Mouse (Mus musculus): ENCODE data around the gene Pigm. TPM values are rescaled to one million over a fixed set of nuclear protein-coding genes. Genes with fewer than 3 reads are reported as not detected.

The Pigm gene
- polyA plus RNA-seq (2012; fragmentation: generic; extraction: Trizol): 2.7 TPM

DNA sequence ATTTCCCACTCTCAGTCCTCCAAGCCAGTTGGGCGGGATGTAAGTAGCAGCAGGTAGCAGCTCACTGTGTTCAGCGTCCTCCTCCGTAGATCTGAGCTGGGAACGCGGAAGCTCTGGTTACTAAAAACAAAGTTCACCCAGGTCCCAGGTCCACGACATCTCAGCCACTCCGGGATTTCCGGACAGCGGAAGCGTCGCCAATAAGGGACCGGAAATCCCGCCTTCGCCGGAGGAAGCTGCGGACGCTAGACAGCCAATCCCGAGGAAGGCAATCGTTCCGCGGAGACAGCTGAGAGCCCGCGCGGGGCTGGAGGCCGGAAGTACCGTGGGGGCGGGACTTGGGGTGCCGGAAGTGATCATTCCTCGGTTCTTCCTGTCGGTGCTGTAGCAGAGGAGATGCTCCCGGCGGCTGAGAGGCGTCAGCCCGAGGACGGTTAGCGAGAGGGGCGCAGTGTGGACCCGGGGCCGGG, at the start of gene Pigm:
Gene Pigm, plus strand, starts transcription at position 349 of the 470 bp plus-strand sequence.
- peak within 1 kb of the TSS; percentile 82 for H3K4me3 ChIP-seq
- TF ChIP-seq MYOG (IDR thresholded peaks at IDR 0.05; ENCODE audit: control insufficient read depth in 1 of 3, insufficient read depth in 1 of 3, insufficient read length in 2 of 3, low read depth in 2 of 3) (peak; percentile 21 to 83 (median 22)), MAX (IDR thresholded peaks at IDR 0.05; ENCODE audit: low read depth) (no peak), POLR2AphosphoS2 (IDR thresholded peaks at IDR 0.05; ENCODE audit: insufficient read length, low read depth) (peak; percentile 24), MYOD1 (IDR thresholded peaks at IDR 0.05; ENCODE audit: control insufficient read depth in 1 of 3, insufficient read length in 2 of 3, low read depth in 2 of 3) (peak in 2 of 3 experiments; percentile 30 to 54), SRF (IDR thresholded peaks at IDR 0.05; ENCODE audit: control insufficient read depth, insufficient read length, low read depth) (peak; percentile 27), REST (IDR thresholded peaks at IDR 0.05; ENCODE audit: insufficient read depth, insufficient read length) (no peak), E2F4 (IDR thresholded peaks at IDR 0.05; ENCODE audit: insufficient read depth) (peak; percentile 69), POLR2A (IDR thresholded peaks at IDR 0.05; ENCODE audit: insufficient read length, low read depth) (peak; percentile 54)
- H3K36me3 ChIP-seq (ENCODE audit: control insufficient read depth, insufficient read depth): peaks cover 6% of the 10 kb centered on the region
- H3K4me2 ChIP-seq (ENCODE audit: low read depth): peak within 1 kb of the TSS; percentile 95
- peaks cover 45% of the 10 kb centered on the region for H3K79me2 ChIP-seq (ENCODE audit: control insufficient read depth, insufficient read depth)
- no peaks in the 10 kb centered on the region for H3K27me3 ChIP-seq (ENCODE audit: control insufficient read depth, insufficient read depth, insufficient read length)
- H3ac ChIP-seq (ENCODE audit: control insufficient read depth, insufficient read length): peak within 1 kb of the TSS; percentile 84

DNA sequence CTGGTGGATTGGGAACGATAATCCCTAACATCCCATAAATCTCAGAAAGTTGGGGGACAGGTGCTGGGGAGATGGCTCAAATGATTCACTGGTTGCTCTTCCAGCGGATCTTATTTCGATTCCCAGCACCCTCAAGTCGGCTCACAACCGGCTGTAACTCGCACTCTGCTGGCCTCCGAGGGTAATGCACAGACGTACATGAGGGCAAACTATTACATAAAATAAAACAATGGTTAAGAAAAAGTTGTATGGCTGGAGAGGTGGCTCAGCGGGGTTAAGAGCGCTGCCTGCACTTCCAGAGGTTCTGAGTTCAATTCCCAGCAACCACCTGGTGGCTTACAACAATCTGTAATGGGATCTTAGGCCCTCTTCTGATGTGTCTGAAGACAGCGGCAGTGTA, 49.7 kb upstream of the Pigm start:
- H3ac ChIP-seq (ENCODE audit: control insufficient read depth, insufficient read length): no peak overlapping the region
- no peak overlapping the region for H3K4me2 ChIP-seq (ENCODE audit: low read depth)
- peaks cover 12% of the 10 kb centered on the region for H3K27me3 ChIP-seq (ENCODE audit: control insufficient read depth, insufficient read depth, insufficient read length)
- H3K79me2 ChIP-seq (ENCODE audit: control insufficient read depth, insufficient read depth): no peaks in the 10 kb centered on the region
- H3K4me3 ChIP-seq: no peak overlapping the region
- no peaks in the 10 kb centered on the region for H3K36me3 ChIP-seq (ENCODE audit: control insufficient read depth, insufficient read depth)
- TF ChIP-seq CEBPB (IDR thresholded peaks at IDR 0.05; ENCODE audit: insufficient read depth, poor library complexity, severe bottlenecking) (no peak), REST (IDR thresholded peaks at IDR 0.05; ENCODE audit: insufficient read depth, insufficient read length) (no peak), MYOG (IDR thresholded peaks at IDR 0.05; ENCODE audit: control insufficient read depth in 1 of 3, insufficient read depth in 1 of 3, insufficient read length in 2 of 3, low read depth in 2 of 3) (no peak), SRF (IDR thresholded peaks at IDR 0.05; ENCODE audit: control insufficient read depth, insufficient read length, low read depth) (no peak), POLR2A (IDR thresholded peaks at IDR 0.05; ENCODE audit: insufficient read length, low read depth) (no peak), TCF3 (IDR thresholded peaks at IDR 0.05; ENCODE audit: insufficient read length, low read depth) (no peak), USF1 (IDR thresholded peaks at IDR 0.05; ENCODE audit: low read depth) (no peak), E2F4 (IDR thresholded peaks at IDR 0.05; ENCODE audit: insufficient read depth) (no peak), TCF12 (IDR thresholded peaks at IDR 0.05; ENCODE audit: insufficient read depth, poor library complexity, severe bottlenecking) (no peak)

DNA sequence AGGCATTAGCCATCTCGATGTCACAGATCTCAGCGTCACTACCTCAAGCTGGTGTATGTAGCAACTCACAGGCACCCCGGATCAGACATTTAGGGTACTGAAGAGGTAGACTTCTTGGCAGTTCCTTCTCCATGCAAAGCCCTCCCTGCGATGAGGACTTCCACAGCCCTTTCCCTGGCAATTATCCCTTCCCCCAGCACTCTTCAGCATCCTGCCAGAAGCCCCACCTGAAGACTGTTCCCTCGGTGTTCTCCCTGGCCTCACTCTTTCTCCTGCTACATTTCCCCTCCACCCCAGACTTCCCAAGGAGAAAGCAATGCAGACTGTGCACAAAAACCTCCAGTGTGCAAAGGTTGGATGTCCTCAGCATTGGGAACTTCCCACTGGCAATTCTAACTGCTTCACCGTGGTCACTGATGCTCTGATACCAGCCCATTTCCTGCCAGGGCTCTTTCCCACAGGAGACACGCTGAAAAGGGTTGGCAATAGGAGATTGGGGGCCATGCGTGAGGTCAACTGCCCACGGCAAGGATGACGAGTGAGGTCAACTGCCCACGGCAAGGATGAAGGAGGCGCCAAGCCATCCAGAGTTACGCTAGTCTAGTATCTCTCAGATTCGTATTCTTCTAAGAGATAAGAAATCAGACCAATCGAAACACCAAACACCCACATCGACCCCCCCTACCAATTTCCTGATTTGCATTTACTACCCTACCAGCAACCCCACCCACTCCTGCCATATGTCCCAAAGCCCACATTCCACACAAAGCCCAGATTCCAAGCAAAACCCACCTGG, 48.9 kb upstream of the Pigm start:
- no peaks in the 10 kb centered on the region for H3K36me3 ChIP-seq (ENCODE audit: control insufficient read depth, insufficient read depth)
- H3K4me2 ChIP-seq (ENCODE audit: low read depth): no peak overlapping the region
- H3K79me2 ChIP-seq (ENCODE audit: control insufficient read depth, insufficient read depth): no peaks in the 10 kb centered on the region
- TF ChIP-seq POLR2AphosphoS2 (IDR thresholded peaks at IDR 0.05; ENCODE audit: insufficient read length, low read depth) (no peak), MYOD1 (IDR thresholded peaks at IDR 0.05; ENCODE audit: control insufficient read depth in 1 of 3, insufficient read length in 2 of 3, low read depth in 2 of 3) (no peak), TCF12 (IDR thresholded peaks at IDR 0.05; ENCODE audit: insufficient read depth, poor library complexity, severe bottlenecking) (no peak), E2F4 (IDR thresholded peaks at IDR 0.05; ENCODE audit: insufficient read depth) (no peak), POLR2A (IDR thresholded peaks at IDR 0.05; ENCODE audit: insufficient read length, low read depth) (no peak), MAX (IDR thresholded peaks at IDR 0.05; ENCODE audit: low read depth) (no peak), SRF (IDR thresholded peaks at IDR 0.05; ENCODE audit: control insufficient read depth, insufficient read length, low read depth) (no peak), TCF3 (IDR thresholded peaks at IDR 0.05; ENCODE audit: insufficient read length, low read depth) (no peak), USF1 (IDR thresholded peaks at IDR 0.05; ENCODE audit: low read depth) (no peak), REST (IDR thresholded peaks at IDR 0.05; ENCODE audit: insufficient read depth, insufficient read length) (no peak), MYOG (IDR thresholded peaks at IDR 0.05; ENCODE audit: control insufficient read depth in 1 of 3, insufficient read depth in 1 of 3, insufficient read length in 2 of 3, low read depth in 2 of 3) (no peak)
- H3K4me3 ChIP-seq: no peak overlapping the region
- H3K27me3 ChIP-seq (ENCODE audit: control insufficient read depth, insufficient read depth, insufficient read length): peaks cover 12% of the 10 kb centered on the region
- H3ac ChIP-seq (ENCODE audit: control insufficient read depth, insufficient read length): no peak overlapping the region

DNA sequence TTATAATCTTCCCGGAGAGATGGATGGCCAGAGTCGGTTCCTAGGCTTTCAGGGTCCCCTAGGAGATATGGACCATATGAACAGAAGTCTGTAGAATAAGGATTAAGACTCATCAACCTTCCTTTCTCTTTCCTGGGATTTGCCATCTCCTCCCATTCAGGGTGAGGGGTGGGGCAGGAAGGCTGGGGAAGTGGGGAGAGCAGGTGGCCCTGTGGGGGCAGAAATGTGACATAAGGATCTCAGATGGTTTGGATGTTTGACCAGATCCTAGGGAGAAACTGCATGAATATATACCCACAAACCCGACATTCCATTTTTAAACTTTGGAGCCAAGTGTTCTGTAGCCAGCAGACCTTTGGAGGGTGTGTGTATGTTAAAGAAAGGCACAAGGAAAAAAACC, 48.3 kb upstream of the Pigm start:
- no peaks in the 10 kb centered on the region for H3K79me2 ChIP-seq (ENCODE audit: control insufficient read depth, insufficient read depth)
- TF ChIP-seq MYOG (IDR thresholded peaks at IDR 0.05; ENCODE audit: control insufficient read depth in 1 of 3, insufficient read depth in 1 of 3, insufficient read length in 2 of 3, low read depth in 2 of 3): no peak
- no peak for TF ChIP-seq POLR2AphosphoS2 (IDR thresholded peaks at IDR 0.05; ENCODE audit: insufficient read length, low read depth)
- no peak for TF ChIP-seq USF1 (IDR thresholded peaks at IDR 0.05; ENCODE audit: low read depth)
- no peak overlapping the region for H3K4me3 ChIP-seq
- H3K36me3 ChIP-seq (ENCODE audit: control insufficient read depth, insufficient read depth): no peaks in the 10 kb centered on the region
- H3ac ChIP-seq (ENCODE audit: control insufficient read depth, insufficient read length): no peak overlapping the region
- no peak overlapping the region for H3K4me2 ChIP-seq (ENCODE audit: low read depth)
- H3K27me3 ChIP-seq (ENCODE audit: control insufficient read depth, insufficient read depth, insufficient read length): peaks cover 12% of the 10 kb centered on the region

DNA sequence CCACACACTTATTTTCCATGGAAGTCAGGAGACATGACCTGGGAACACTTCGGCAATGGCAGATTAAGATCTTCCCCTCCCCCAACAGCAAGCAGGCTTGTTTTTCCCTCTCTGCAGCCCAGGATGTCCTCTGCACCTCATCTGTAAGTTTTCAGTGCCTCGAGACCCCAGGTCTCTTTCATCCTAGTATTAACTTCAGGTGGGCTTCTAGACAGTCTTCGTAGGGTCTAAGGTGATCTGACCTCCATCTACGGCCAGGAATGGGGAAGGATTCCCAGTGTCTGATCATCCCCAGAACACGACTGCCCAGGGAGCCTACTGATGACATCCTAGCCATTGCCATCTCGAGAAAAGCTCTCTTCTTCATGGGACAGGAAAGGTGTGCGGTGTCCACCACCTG, 47.9 kb upstream of the Pigm start:
- Histone ChIP-seq H3K79me2 (ENCODE audit: control insufficient read depth, insufficient read depth) (no peaks in the 10 kb centered on the region), H3K36me3 (ENCODE audit: control insufficient read depth, insufficient read depth) (no peaks in the 10 kb centered on the region), H3ac (ENCODE audit: control insufficient read depth, insufficient read length) (no peak overlapping the region), H3K4me2 (ENCODE audit: low read depth) (no peak overlapping the region), H3K4me3 (no peak overlapping the region), H3K27me3 (ENCODE audit: control insufficient read depth, insufficient read depth, insufficient read length) (peaks cover 12% of the 10 kb centered on the region)
- TF ChIP-seq USF1 (IDR thresholded peaks at IDR 0.05; ENCODE audit: low read depth) (no peak), CEBPB (IDR thresholded peaks at IDR 0.05; ENCODE audit: insufficient read depth, poor library complexity, severe bottlenecking) (no peak), MYOD1 (IDR thresholded peaks at IDR 0.05; ENCODE audit: control insufficient read depth in 1 of 3, insufficient read length in 2 of 3, low read depth in 2 of 3) (no peak), SRF (IDR thresholded peaks at IDR 0.05; ENCODE audit: control insufficient read depth, insufficient read length, low read depth) (no peak), REST (IDR thresholded peaks at IDR 0.05; ENCODE audit: insufficient read depth, insufficient read length) (no peak), TCF12 (IDR thresholded peaks at IDR 0.05; ENCODE audit: insufficient read depth, poor library complexity, severe bottlenecking) (no peak), POLR2A (IDR thresholded peaks at IDR 0.05; ENCODE audit: insufficient read length, low read depth) (no peak), MAX (IDR thresholded peaks at IDR 0.05; ENCODE audit: low read depth) (no peak), E2F4 (IDR thresholded peaks at IDR 0.05; ENCODE audit: insufficient read depth) (no peak), POLR2AphosphoS2 (IDR thresholded peaks at IDR 0.05; ENCODE audit: insufficient read length, low read depth) (no peak), TCF3 (IDR thresholded peaks at IDR 0.05; ENCODE audit: insufficient read length, low read depth) (no peak), MYOG (IDR thresholded peaks at IDR 0.05; ENCODE audit: control insufficient read depth in 1 of 3, insufficient read depth in 1 of 3, insufficient read length in 2 of 3, low read depth in 2 of 3) (no peak)

All from myocyte (in vitro differentiated cells).